24 mouse cellular contexts compared by ENCODE assay signal in the genomic region with DNA sequence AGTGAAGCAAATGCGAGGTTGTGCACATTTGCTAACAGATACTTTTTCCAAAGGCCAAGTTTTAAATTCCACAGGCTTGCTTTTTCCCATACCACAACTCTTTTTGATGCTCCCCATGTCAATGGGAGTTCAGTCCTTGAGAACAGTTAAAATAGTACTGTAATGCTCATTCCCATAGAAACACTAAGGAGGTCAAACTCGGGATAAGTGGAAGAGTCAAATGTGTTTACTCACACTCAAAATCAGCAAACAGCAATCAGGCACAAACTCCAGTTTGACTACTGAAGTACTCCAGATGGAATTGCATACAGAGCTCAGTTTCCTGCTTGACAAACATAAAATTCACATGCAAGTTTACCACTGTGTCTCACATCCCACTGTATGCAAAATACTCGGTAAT.
"Had no signal": no experiment of that assay in that cellular context is flagged by ENCODE, and none has a peak within 500 bp of the region (broad histone marks: within the 10 kb centered on the region; RNA-seq: fewer than 3 reads in every experiment).

No protein-coding gene starts in this region.

- H3K9ac ChIP-seq: forebrain, embryonic 15.5 days; heart, embryonic 12.5 days; hindbrain, embryonic 12.5 days; hindbrain, embryonic 15.5 days; kidney, embryonic 15.5 days; limb, embryonic 13.5 days had no signal

- H3K4me2 ChIP-seq: forebrain, embryonic 15.5 days; heart, embryonic 12.5 days; hindbrain, embryonic 12.5 days; hindbrain, embryonic 15.5 days; kidney, embryonic 15.5 days; limb, embryonic 13.5 days had no signal

- H3K27me3 ChIP-seq: forebrain, embryonic 15.5 days; heart, embryonic 12.5 days; hindbrain, embryonic 12.5 days; hindbrain, embryonic 15.5 days; kidney, embryonic 15.5 days; limb, embryonic 13.5 days had no signal

- DNase-seq: gastrocnemius, adult 2 months; gastrocnemius, postnatal 10 days; gastrocnemius, postnatal 25 days; heart, adult 18-20 months; heart, postnatal 10 days; heart, postnatal 4 days; kidney, adult 11 months; kidney, adult 2 months; kidney, adult 9 months; kidney, postnatal 10 days; kidney, postnatal 25 days; layer of hippocampus, adult 9-11 months; layer of hippocampus, postnatal 36 days; left cerebral cortex, postnatal 4 days had no signal

- ATAC-seq: forebrain, embryonic 15.5 days; hindbrain, postnatal 0 days; intestine, embryonic 16.5 days had no signal

- H3K36me3 ChIP-seq: forebrain, embryonic 15.5 days; heart, embryonic 10.5 days; heart, embryonic 12.5 days; hindbrain, embryonic 10.5 days; hindbrain, embryonic 12.5 days; hindbrain, embryonic 15.5 days; kidney, embryonic 15.5 days; limb, embryonic 13.5 days had no signal

- H3K27ac ChIP-seq: forebrain, embryonic 15.5 days; gastrocnemius, adult 2 months; heart, embryonic 10.5 days; hindbrain, embryonic 10.5 days; hindbrain, embryonic 12.5 days; hindbrain, embryonic 15.5 days; hindbrain, postnatal 0 days; kidney, embryonic 15.5 days; limb, embryonic 13.5 days had no signal

- H3K4me3 ChIP-seq: forebrain, embryonic 15.5 days; gastrocnemius, adult 2 months; heart, embryonic 10.5 days; heart, embryonic 12.5 days; hindbrain, embryonic 10.5 days; hindbrain, embryonic 12.5 days; hindbrain, embryonic 15.5 days; kidney, embryonic 15.5 days; limb, embryonic 13.5 days had no signal

- H3K9me3 ChIP-seq: forebrain, embryonic 15.5 days; heart, embryonic 10.5 days; heart, embryonic 12.5 days; hindbrain, embryonic 10.5 days; hindbrain, embryonic 12.5 days; hindbrain, embryonic 15.5 days; kidney, embryonic 15.5 days; limb, embryonic 13.5 days had no signal

- H3K4me1 ChIP-seq: forebrain, embryonic 15.5 days; heart, embryonic 10.5 days; heart, embryonic 12.5 days; hindbrain, embryonic 10.5 days; hindbrain, embryonic 12.5 days; hindbrain, embryonic 15.5 days; kidney, embryonic 15.5 days; limb, embryonic 13.5 days had no signal
